Mouse (Mus musculus): ENCODE measurements around the gene Dnajc9. TPM values are rescaled to one million over a fixed set of nuclear protein-coding genes. Genes with fewer than 3 reads are reported as not detected.
A peak's percentile ranks its signal among the peaks of the same experiment; 100 is the strongest.

Gene Dnajc9
- polyA plus RNA-seq (2012; rRNA removed) = 104 and 132 TPM in 2 replicates
- polyA plus RNA-seq (2014; fragmentation: Nextera tagmentation; extraction: Ambion mirVana) = 151 and 152 TPM in 2 replicates

- ATAC-seq (ENCODE audit: low FRiP score, low read depth) (peak; percentile 77), DNase-seq (ENCODE audit: low spot score) (peak; percentile 93)
- 0% methylated on average over 31 of the region's 59 CpGs for WGBS
- peak within 1 kb of the TSS; percentile 58 for H3K4me2 ChIP-seq (replicated peaks; ENCODE audit: low read depth, low read length, severe bottlenecking)
- H3K9ac ChIP-seq (ENCODE audit: low read depth, low read length, severe bottlenecking) = peak within 1 kb of the TSS; percentile 74
- H3K27ac ChIP-seq (replicated peaks; ENCODE audit: low read depth, low read length) = peak within 1 kb of the TSS; percentile 86
- peak within 1 kb of the TSS; percentile 76 for H3K4me3 ChIP-seq (replicated peaks; ENCODE audit: low read length)
- TF ChIP-seq POLR2A (IDR thresholded peaks at IDR 0.05; ENCODE audit: borderline replicate concordance, extremely low read depth, insufficient read depth, insufficient read length) = peak; percentile 80; the same call in 1 of the 2 replicates
- peaks cover 63% of the 10 kb centered on the region for H3K36me3 ChIP-seq (ENCODE audit: control insufficient read depth, insufficient read depth, low read length)
- no peaks in the 10 kb centered on the region for H3K9me3 ChIP-seq (ENCODE audit: control insufficient read depth, low read length)
- peaks cover 23% of the 10 kb centered on the region for H3K4me1 ChIP-seq (ENCODE audit: control insufficient read depth, insufficient read depth, low read length)
- H3K27me3 ChIP-seq (ENCODE audit: control insufficient read depth, insufficient read depth, low read length) = no peaks in the 10 kb centered on the region
Observed at GRCm38 (mm10) chr14:20388441-20389129, at the start of gene Dnajc9. Dnajc9 (minus strand) TSS chr14:20388910.

DNA sequence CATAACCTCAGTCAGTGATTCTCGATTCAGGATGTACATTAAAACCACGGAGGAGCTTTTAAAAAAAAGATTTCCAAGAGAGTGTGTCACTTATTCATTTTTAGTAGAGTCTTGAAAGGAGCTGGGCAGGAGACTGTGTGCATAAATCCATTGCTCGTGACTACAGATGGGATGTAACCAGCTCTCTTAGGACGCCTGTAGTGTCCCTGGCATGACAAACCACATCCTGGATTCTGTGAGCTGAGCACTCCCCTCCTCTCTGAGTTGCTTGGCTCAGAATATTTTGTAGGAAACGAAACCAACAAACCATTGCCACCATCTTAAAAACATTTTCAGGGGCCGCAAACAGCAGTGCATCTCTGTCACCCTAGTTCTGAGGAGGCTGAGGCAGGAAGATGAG, 48.3 kb upstream of the Dnajc9 start:
- ATAC-seq (ENCODE audit: low FRiP score, low read depth) (no peak), DNase-seq (ENCODE audit: low spot score) (no peak)
- H3K9ac ChIP-seq (ENCODE audit: low read depth, low read length, severe bottlenecking) = no peak overlapping the region
- no peak overlapping the region for H3K27ac ChIP-seq (replicated peaks; ENCODE audit: low read depth, low read length)
- 70% methylated on average over 6 of the region's 6 CpGs for WGBS
- H3K36me3 ChIP-seq (ENCODE audit: control insufficient read depth, insufficient read depth, low read length) = no peaks in the 10 kb centered on the region
- H3K4me3 ChIP-seq (replicated peaks; ENCODE audit: low read length) = no peak overlapping the region
- H3K9me3 ChIP-seq (ENCODE audit: control insufficient read depth, low read length) = no peaks in the 10 kb centered on the region
- no peaks in the 10 kb centered on the region for H3K4me1 ChIP-seq (ENCODE audit: control insufficient read depth, insufficient read depth, low read length)
- no peaks in the 10 kb centered on the region for H3K27me3 ChIP-seq (ENCODE audit: control insufficient read depth, insufficient read depth, low read length)
- no peak overlapping the region for H3K4me2 ChIP-seq (replicated peaks; ENCODE audit: low read depth, low read length, severe bottlenecking)
- no peak for TF ChIP-seq POLR2A (IDR thresholded peaks at IDR 0.05; ENCODE audit: borderline replicate concordance, extremely low read depth, insufficient read depth, insufficient read length)

GRCm38 (mm10) chr14:20432420-20432819, 43.7 kb upstream of the Dnajc9 start:
- H3K27ac ChIP-seq (replicated peaks; ENCODE audit: low read depth, low read length) = no peak overlapping the region
- TF ChIP-seq POLR2A (IDR thresholded peaks at IDR 0.05; ENCODE audit: borderline replicate concordance, extremely low read depth, insufficient read depth, insufficient read length) = no peak

GRCm38 (mm10) chr14:20431726-20432125, 43.0 kb upstream of the Dnajc9 start:
- Histone ChIP-seq H3K9me3 (ENCODE audit: control insufficient read depth, low read length) (no peaks in the 10 kb centered on the region), H3K27ac (replicated peaks; ENCODE audit: low read depth, low read length) (no peak overlapping the region), H3K36me3 (ENCODE audit: control insufficient read depth, insufficient read depth, low read length) (no peaks in the 10 kb centered on the region), H3K4me2 (replicated peaks; ENCODE audit: low read depth, low read length, severe bottlenecking) (no peak overlapping the region), H3K27me3 (ENCODE audit: control insufficient read depth, insufficient read depth, low read length) (no peaks in the 10 kb centered on the region), H3K4me3 (replicated peaks; ENCODE audit: low read length) (no peak overlapping the region), H3K9ac (ENCODE audit: low read depth, low read length, severe bottlenecking) (no peak overlapping the region), H3K4me1 (ENCODE audit: control insufficient read depth, insufficient read depth, low read length) (no peaks in the 10 kb centered on the region)
- 63% methylated on average over 6 of the region's 6 CpGs for WGBS
- DNase-seq (ENCODE audit: low spot score) (peak; percentile 6), ATAC-seq (ENCODE audit: low FRiP score, low read depth) (no peak)
- TF ChIP-seq POLR2A (IDR thresholded peaks at IDR 0.05; ENCODE audit: borderline replicate concordance, extremely low read depth, insufficient read depth, insufficient read length) = no peak

More at GRCm38 (mm10) chr14:20432420-20432819, 43.7 kb upstream of the Dnajc9 start:
- Histone ChIP-seq H3K4me3 (replicated peaks; ENCODE audit: low read length) (no peak overlapping the region), H3K36me3 (ENCODE audit: control insufficient read depth, insufficient read depth, low read length) (no peaks in the 10 kb centered on the region), H3K27me3 (ENCODE audit: control insufficient read depth, insufficient read depth, low read length) (no peaks in the 10 kb centered on the region), H3K9me3 (ENCODE audit: control insufficient read depth, low read length) (no peaks in the 10 kb centered on the region), H3K9ac (ENCODE audit: low read depth, low read length, severe bottlenecking) (no peak overlapping the region), H3K4me2 (replicated peaks; ENCODE audit: low read depth, low read length, severe bottlenecking) (no peak overlapping the region), H3K4me1 (ENCODE audit: control insufficient read depth, insufficient read depth, low read length) (no peaks in the 10 kb centered on the region)
- ATAC-seq (ENCODE audit: low FRiP score, low read depth) = no peak
- no peak for DNase-seq (ENCODE audit: low spot score)
- WGBS = 88% methylated on average over 4 of the region's 4 CpGs

- TF ChIP-seq POLR2A (IDR thresholded peaks at IDR 0.05; ENCODE audit: borderline replicate concordance, extremely low read depth, insufficient read depth, insufficient read length) = no peak
- no peak for ATAC-seq (ENCODE audit: low FRiP score, low read depth)
- Histone ChIP-seq H3K27me3 (ENCODE audit: control insufficient read depth, insufficient read depth, low read length) (no peaks in the 10 kb centered on the region), H3K9ac (ENCODE audit: low read depth, low read length, severe bottlenecking) (no peak overlapping the region), H3K4me2 (replicated peaks; ENCODE audit: low read depth, low read length, severe bottlenecking) (no peak overlapping the region), H3K36me3 (ENCODE audit: control insufficient read depth, insufficient read depth, low read length) (no peaks in the 10 kb centered on the region), H3K27ac (replicated peaks; ENCODE audit: low read depth, low read length) (no peak overlapping the region), H3K4me1 (ENCODE audit: control insufficient read depth, insufficient read depth, low read length) (no peaks in the 10 kb centered on the region), H3K4me3 (replicated peaks; ENCODE audit: low read length) (no peak overlapping the region), H3K9me3 (ENCODE audit: control insufficient read depth, low read length) (no peaks in the 10 kb centered on the region)
- WGBS = 53% methylated on average over 1 of the region's 1 CpGs
- no peak for DNase-seq (ENCODE audit: low spot score)
Observed at GRCm38 (mm10) chr14:20429833-20430232, 41.1 kb upstream of the Dnajc9 start.
